Mouse (Mus musculus): ENCODE data around the gene Uxs1. TPM values are rescaled to one million over a fixed set of nuclear protein-coding genes. Genes with fewer than 3 reads are reported as not detected.
A peak's percentile ranks its signal among the peaks of the same experiment; 100 is the strongest.

The Uxs1 gene
- polyA plus RNA-seq, 1 experiment from 2014 or later = 20.4 TPM

GRCm38 (mm10) chr1:43722459-43722858, 105.1 kb downstream of the Uxs1 start:
- H3K4me3 ChIP-seq (replicated peaks; ENCODE audit: low read length) = no peak overlapping the region
- H3K4me1 ChIP-seq (replicated peaks; ENCODE audit: control insufficient read depth, insufficient read depth, low read length) = no peaks in the 10 kb centered on the region
- 72% methylated on average over 1 of the region's 1 CpGs for WGBS
- no peak overlapping the region for H3K9ac ChIP-seq (replicated peaks; ENCODE audit: low read depth, low read length)
- H3K36me3 ChIP-seq (ENCODE audit: control insufficient read depth, insufficient read depth) = no peaks in the 10 kb centered on the region
- H3K27me3 ChIP-seq (replicated peaks; ENCODE audit: control insufficient read depth, insufficient read depth, low read length) = no peaks in the 10 kb centered on the region
- H3K4me2 ChIP-seq (ENCODE audit: low read length) = no peak overlapping the region
- no peak for ATAC-seq
- H3K9me3 ChIP-seq (ENCODE audit: control insufficient read depth, low read length) = peaks cover 3% of the 10 kb centered on the region; the same call in 1 of the 2 replicates
- H3K27ac ChIP-seq (ENCODE audit: low read length) = no peak overlapping the region

GRCm38 (mm10) chr1:43718793-43719192, 108.8 kb downstream of the Uxs1 start:
- Histone ChIP-seq H3K4me2 (ENCODE audit: low read length) (no peak overlapping the region), H3K27me3 (replicated peaks; ENCODE audit: control insufficient read depth, insufficient read depth, low read length) (no peaks in the 10 kb centered on the region), H3K9ac (replicated peaks; ENCODE audit: low read depth, low read length) (no peak overlapping the region), H3K27ac (ENCODE audit: low read length) (no peak overlapping the region), H3K36me3 (ENCODE audit: control insufficient read depth, insufficient read depth) (no peaks in the 10 kb centered on the region), H3K4me1 (replicated peaks; ENCODE audit: control insufficient read depth, insufficient read depth, low read length) (no peaks in the 10 kb centered on the region), H3K9me3 (ENCODE audit: control insufficient read depth, low read length) (no peaks in the 10 kb centered on the region), H3K4me3 (replicated peaks; ENCODE audit: low read length) (no peak overlapping the region)
- WGBS = 88% methylated on average over 2 of the region's 2 CpGs
- no peak for ATAC-seq

- no peaks in the 10 kb centered on the region for H3K36me3 ChIP-seq (ENCODE audit: control insufficient read depth, insufficient read depth)
- no peaks in the 10 kb centered on the region for H3K9me3 ChIP-seq (ENCODE audit: control insufficient read depth, low read length)
- no peak overlapping the region for H3K4me3 ChIP-seq (replicated peaks; ENCODE audit: low read length)
- no peak overlapping the region for H3K9ac ChIP-seq (replicated peaks; ENCODE audit: low read depth, low read length)
- H3K27ac ChIP-seq (ENCODE audit: low read length) = no peak overlapping the region
- H3K4me1 ChIP-seq (replicated peaks; ENCODE audit: control insufficient read depth, insufficient read depth, low read length) = no peaks in the 10 kb centered on the region
- 76% methylated on average over 7 of the region's 7 CpGs for whole genome bisulfite sequencing
- H3K4me2 ChIP-seq (ENCODE audit: low read length) = no peak overlapping the region
- H3K27me3 ChIP-seq (replicated peaks; ENCODE audit: control insufficient read depth, insufficient read depth, low read length) = no peaks in the 10 kb centered on the region
- no peak for ATAC-seq
Observed at GRCm38 (mm10) chr1:43717967-43718366, 109.6 kb downstream of the Uxs1 start.

- 81% methylated on average over 2 of the region's 2 CpGs for WGBS
- H3K9me3 ChIP-seq (ENCODE audit: control insufficient read depth, low read length) = no peaks in the 10 kb centered on the region
- H3K9ac ChIP-seq (replicated peaks; ENCODE audit: low read depth, low read length) = no peak overlapping the region
- H3K4me3 ChIP-seq (replicated peaks; ENCODE audit: low read length) = no peak overlapping the region
- H3K4me2 ChIP-seq (ENCODE audit: low read length) = no peak overlapping the region
- H3K27ac ChIP-seq (ENCODE audit: low read length) = no peak overlapping the region
- no peaks in the 10 kb centered on the region for H3K27me3 ChIP-seq (replicated peaks; ENCODE audit: control insufficient read depth, insufficient read depth, low read length)
- no peaks in the 10 kb centered on the region for H3K36me3 ChIP-seq (ENCODE audit: control insufficient read depth, insufficient read depth)
- H3K4me1 ChIP-seq (replicated peaks; ENCODE audit: control insufficient read depth, insufficient read depth, low read length) = no peaks in the 10 kb centered on the region
- ATAC-seq = no peak
Observed at GRCm38 (mm10) chr1:43714841-43715240, 112.8 kb downstream of the Uxs1 start.

- Histone ChIP-seq H3K27ac (ENCODE audit: low read length) (peak overlapping the region; percentile 60), H3K9me3 (ENCODE audit: control insufficient read depth, low read length) (no peaks in the 10 kb centered on the region; the same call in 1 of the 2 replicates), H3K4me3 (replicated peaks; ENCODE audit: low read length) (no peak overlapping the region), H3K36me3 (ENCODE audit: control insufficient read depth, insufficient read depth) (no peaks in the 10 kb centered on the region), H3K4me2 (ENCODE audit: low read length) (no peak overlapping the region), H3K9ac (replicated peaks; ENCODE audit: low read depth, low read length) (no peak overlapping the region), H3K27me3 (replicated peaks; ENCODE audit: control insufficient read depth, insufficient read depth, low read length) (no peaks in the 10 kb centered on the region), H3K4me1 (replicated peaks; ENCODE audit: control insufficient read depth, insufficient read depth, low read length) (peaks cover 24% of the 10 kb centered on the region)
- peak; percentile 87 for ATAC-seq
- WGBS = under 1% methylated on average over 4 of the region's 4 CpGs
Observed at GRCm38 (mm10) chr1:43698577-43699000, 129.0 kb downstream of the Uxs1 start.

Other genes with a start within 250 kb of the Uxs1 start
- 25.0 and 32.3 TPM in 2 replicates for gene 1500015O10Rik, start 97.2 kb downstream of the Uxs1 start, polyA plus RNA-seq (2015; fragmentation: Nextera tagmentation; extraction: Ambion mirVana)
- gene Tpp2, start 105.8 kb upstream of the Uxs1 start, polyA plus RNA-seq (2015; fragmentation: Nextera tagmentation; extraction: Ambion mirVana) = 58.6 and 67.0 TPM in 2 replicates
- gene Mettl21c, start 192.2 kb upstream of the Uxs1 start, polyA plus RNA-seq (2015; fragmentation: Nextera tagmentation; extraction: Ambion mirVana) = 2.7 and 2.9 TPM in 2 replicates
- gene Gm8251, start 234.1 kb upstream of the Uxs1 start, polyA plus RNA-seq (2015; fragmentation: Nextera tagmentation; extraction: Ambion mirVana) = 0.05 and 0.11 TPM in 2 replicates

Measured in forebrain, embryonic 16.5 days (tissue).